Mouse (Mus musculus): Measurements from ENCODE around the gene Agap1.
A peak's percentile ranks its signal among the peaks of the same experiment; 100 is the strongest.
"Not testable (repeated sequence)": the region's sequence is repeated elsewhere in the genome, so short reads cannot be mapped to it uniquely, and the experiment has no call there.

Gene Agap1

DNA sequence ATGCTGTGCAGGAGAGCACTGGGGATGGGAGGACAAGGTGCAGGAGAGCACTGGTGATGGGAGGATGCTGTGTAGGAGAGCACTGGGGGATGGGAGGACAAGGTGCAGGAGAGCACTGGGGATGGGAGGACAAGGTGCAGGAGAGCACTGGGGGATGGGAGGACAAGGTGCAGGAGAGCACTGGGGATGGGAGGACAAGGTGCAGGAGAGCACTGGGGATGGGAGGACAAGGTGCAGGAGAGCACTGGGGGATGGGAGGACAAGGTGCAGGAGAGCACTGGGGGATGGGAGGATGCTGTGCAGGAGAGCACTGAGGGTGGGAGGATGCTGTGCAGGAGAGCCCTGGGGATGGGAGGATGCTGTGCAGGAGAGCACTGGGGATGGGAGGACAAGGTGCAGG is 47.3 kb downstream of the Agap1 start:
- DNase-seq (ENCODE audit: low spot score), result not testable (repeated sequence)

DNA sequence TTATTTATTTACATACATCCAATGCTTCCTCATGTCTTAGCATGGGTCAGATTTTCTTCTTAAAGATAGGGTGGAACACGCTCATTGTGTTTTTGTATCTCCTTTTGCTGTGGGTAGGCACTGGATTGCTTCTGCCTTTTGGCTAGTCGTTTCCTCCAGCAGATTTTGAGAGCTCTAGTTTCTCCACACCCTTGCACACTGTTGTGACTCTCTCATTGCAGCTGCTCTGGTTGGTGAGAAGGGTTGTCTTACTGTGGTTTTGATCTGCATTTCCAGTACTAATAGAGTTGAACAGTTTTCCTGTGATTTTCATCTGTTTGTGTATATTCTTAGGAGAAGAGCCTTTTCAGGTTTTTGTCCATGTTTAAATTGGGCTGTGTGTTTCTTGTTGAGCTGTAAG is 54.6 kb downstream of the Agap1 start:
- DNase-seq (ENCODE audit: low spot score), result no peak

DNA sequence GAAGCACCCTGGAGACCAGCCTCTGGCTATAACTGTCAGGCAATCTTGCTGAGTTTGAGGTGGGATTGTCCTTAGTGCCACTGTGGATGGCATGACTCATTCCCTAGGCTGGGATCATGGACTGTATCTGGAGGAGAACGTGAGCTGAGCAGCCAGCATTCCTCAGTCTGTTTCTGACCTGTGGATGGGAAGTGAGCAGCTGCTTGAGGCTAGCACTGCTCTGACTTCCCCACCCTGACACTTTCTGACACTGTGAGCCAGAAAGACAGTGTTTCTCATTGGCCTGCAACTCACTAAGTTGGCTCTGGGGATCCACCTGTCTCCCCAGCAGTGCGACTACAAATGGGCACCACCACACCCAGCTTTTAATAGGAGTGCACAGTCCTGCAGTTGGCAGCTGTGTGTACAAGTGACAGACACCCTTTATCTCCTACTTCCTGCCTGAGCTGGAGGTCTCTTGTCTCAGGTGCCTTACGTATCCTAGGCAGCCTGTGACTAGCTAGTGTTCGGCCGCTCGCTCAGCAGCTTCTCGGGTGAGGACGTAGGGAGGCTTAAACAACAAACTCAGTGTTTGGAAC is 55.2 kb downstream of the Agap1 start:
- DNase-seq (ENCODE audit: low spot score), result no peak

DNA sequence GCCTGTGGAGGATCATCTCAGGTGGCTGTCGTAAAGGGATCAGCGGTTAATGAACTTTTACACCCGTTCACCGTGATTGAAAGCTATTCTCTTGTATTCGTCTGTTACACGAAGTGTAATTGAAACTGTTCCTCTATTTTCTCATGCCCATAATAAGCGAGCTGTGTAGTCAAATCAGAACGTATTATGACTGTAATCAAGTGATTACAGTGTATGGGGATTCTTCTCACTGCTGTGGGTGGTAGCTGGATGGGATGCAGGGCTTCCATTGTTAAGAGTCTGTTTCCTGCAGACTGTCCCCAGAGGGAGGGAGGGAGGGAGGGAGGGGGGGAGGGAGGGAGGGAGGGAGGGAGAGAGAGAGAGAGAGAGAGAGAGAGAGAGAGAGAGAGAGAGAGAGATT is 56.1 kb downstream of the Agap1 start:
- DNase-seq (ENCODE audit: low spot score), result no peak

DNA sequence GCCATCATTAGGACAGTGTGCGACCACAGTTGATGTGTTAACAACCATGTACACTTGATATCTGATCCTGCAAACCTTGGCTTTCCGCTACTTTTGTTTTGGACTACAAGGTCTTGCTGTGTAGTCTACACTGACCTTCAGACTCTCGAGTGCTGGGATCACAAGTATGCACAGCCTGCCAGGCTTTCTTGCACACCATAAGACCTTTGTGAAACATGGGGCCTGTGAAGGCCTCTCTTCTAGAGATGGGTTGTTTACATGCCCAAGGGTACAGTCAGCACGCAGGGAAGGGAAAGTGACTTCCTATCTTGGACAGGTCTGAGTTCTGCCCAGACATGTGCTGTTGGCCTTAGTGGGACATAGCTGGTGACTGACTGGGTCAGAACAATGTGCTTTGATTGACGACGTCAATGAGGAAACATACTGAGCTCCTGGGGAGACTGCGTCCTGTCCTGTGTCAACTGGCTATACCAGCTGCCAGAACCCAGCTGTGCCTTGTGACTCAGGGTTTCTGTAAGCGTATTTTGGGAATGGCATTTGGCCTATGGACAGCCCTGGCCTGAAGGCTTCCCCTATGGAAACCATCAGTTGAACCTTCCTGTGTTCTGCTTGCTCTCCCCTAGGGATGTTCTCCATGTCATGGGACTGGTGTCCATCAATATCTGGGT is 59.1 kb downstream of the Agap1 start:
- no peak for DNase-seq (ENCODE audit: low spot score)

GRCm38 (mm10) chr1:89515808-89516560 is 61.4 kb downstream of the Agap1 start:
- DNase-seq (ENCODE audit: low spot score), result no peak

- peak; percentile 85 for DNase-seq (ENCODE audit: low spot score)
These were observed 63.2 kb downstream of the Agap1 start for GRCm38 (mm10) chr1:89517817-89518216.

GRCm38 (mm10) chr1:89519914-89520643 is 65.5 kb downstream of the Agap1 start:
- DNase-seq (ENCODE audit: low spot score), result peak; percentile 78

DNA sequence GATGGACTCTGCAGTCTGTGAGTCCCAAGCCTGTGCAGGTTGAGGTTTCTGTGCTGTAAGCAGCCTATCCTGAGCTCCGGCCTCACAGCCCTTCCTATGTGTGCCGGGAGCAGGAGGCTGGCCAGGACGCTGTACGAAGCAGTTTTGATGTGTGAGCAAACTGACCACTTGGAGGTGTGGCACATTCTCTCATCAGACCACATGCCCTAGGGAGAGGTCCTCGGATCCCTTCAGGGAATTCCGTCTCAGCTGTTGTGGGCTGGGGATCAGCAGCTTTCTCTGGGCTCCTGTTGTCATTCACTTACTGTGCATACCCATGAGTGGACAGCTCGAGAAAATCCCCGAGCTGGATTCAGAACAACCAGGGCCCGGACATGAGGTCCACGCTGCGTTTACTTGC is 66.8 kb downstream of the Agap1 start:
- no peak for DNase-seq (ENCODE audit: low spot score)

GRCm38 (mm10) chr1:89521935-89522535 is 67.4 kb downstream of the Agap1 start:
- DNase-seq (ENCODE audit: low spot score), result no peak

GRCm38 (mm10) chr1:89524369-89524768 is 69.8 kb downstream of the Agap1 start:
- peak; percentile 93 for DNase-seq (ENCODE audit: low spot score)

- DNase-seq (ENCODE audit: low spot score), result no peak
These were observed 70.4 kb downstream of the Agap1 start for GRCm38 (mm10) chr1:89524998-89525397.

DNA sequence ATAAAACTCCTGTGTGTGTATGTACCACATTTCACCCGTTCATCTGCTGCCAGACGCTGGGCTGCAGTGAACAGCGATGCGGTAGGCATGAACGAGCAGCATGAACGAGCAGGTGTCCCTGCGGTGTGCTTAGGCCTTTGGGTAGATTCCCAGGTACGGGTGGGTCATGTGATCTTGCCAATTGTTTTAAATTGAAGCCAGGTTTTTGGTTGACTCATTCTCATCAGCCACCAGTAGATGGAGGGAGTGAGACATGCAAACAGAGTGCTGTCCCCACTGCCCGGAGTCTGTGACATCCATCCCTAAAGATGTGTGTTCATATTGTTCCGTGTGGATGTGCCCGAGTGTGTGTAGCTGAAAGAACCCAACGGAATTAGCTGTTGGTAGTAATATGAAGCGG is 71.2 kb downstream of the Agap1 start:
- DNase-seq (ENCODE audit: low spot score), result peak; percentile 74

- no peak for DNase-seq (ENCODE audit: low spot score)
These were observed 74.2 kb downstream of the Agap1 start for GRCm38 (mm10) chr1:89528671-89529276.

GRCm38 (mm10) chr1:89533702-89534101 is 79.1 kb downstream of the Agap1 start:
- DNase-seq (ENCODE audit: low spot score), result no peak

- no peak for DNase-seq (ENCODE audit: low spot score)
These were observed 80.6 kb downstream of the Agap1 start for GRCm38 (mm10) chr1:89535206-89535605.

DNA sequence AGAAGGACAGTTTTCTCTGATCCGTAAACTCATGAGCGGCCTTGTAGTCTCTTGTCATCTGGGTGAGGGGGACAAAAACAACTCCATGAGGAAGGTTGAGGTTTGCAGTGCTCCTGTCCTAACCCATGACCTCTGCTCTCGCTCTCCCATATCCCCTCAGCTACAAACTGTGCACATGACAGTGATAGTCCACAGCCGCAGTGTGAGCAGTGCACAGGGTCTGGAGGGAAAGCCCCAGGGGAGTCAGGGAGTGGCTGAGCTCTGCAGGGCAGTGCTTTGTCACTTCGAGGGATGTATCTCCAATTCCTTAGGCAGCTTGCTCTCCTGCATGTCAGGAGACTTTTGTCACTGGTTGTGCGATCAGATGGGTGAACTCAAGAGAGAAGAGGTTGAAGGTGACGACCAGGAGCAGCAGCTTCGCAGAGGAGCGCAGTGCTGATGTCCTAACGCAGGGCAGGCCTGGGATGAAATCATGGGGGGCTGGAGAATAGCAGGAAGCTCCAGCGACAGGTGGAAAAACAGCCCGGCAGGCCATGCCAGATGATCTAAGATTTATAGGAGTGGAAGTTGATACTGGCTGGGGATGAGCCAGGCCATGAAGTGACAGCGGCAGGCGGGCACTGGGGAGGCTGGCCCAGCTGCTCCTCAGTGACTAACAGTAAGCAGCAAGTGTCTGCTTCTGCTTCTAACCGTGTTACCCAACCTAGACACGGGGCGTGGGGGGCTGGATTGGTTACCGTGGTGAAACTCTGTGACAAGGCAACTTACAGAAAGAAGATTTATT is 83.7 kb downstream of the Agap1 start:
- peak; percentile 31 for DNase-seq (ENCODE audit: low spot score)

DNA sequence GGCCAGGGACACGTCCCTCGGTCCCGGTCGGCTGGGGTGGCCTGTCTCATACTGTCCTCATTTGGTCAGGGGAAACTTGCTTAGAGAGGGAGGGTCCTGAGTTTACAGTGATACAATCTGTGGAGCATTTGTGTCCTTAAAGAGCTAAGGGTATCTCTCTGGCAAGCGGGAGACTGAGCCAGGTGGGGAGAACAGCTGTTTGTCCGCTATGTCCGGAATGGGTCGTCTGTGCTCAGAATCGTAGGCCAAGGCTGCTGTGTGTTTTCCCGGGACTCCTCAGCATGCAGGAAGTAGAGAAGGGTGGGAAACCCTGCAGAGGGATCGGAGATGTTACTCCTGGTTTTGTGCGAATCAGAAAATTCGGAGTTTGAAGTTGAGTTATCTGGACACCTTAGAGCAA is 84.5 kb downstream of the Agap1 start:
- DNase-seq (ENCODE audit: low spot score), result no peak

DNA sequence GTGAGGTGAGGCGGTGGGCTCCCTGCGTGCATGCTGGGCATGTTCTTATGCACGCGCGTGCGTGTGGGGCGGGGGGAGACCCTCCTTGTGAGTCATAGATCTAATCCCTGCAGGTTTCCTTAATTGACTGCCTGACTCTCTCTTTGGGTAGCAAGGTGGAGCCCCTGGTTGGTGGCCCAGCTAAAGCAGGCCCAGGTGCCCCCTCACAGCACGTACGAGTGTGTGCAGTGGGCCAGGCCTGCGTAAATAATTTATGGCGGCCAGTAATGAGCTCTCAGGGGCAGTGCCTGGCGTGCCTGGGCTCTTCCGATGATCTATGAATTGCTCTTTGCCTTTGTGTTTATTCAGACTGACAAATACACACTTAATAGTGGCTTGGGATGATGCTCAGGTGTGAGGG is 86.5 kb downstream of the Agap1 start:
- no peak for DNase-seq (ENCODE audit: low spot score)

DNA sequence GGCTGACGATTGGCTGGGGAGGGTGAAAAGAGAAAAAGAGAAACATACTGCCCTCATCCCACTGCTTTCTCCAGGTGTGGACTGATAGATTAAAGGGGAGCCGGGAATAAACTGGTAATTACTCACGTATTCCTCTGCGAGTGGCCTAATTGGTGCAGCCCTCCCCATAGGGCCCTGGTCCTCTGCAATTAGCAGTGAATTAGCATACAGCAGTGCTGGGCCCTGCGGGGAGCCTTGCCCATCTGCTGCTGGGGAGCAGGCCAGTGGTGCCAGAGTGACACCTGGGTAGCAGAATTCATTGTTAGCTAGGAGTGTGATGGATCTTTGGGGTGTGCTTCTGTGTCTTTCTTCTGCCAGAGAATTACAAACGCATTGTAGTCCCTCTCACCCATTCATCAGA is 87.9 kb downstream of the Agap1 start:
- no peak for DNase-seq (ENCODE audit: low spot score)

- DNase-seq (ENCODE audit: low spot score), result no peak
These were observed 88.7 kb downstream of the Agap1 start for GRCm38 (mm10) chr1:89543312-89543711.
